Mouse (Mus musculus) limb, embryonic 10.5 days (tissue): Measurements from ENCODE around the gene Tor4a. TPM values are rescaled to one million over a fixed set of nuclear protein-coding genes. Genes with fewer than 3 reads are reported as not detected.

Experiments used
- DNase-seq: peaks from one replicate; pipeline ENCODE4 v3.0.0-alpha.2; 2017; ENCODE audit warnings: low spot score
- H3K27ac ChIP-seq: fragments of 300-500 bp; sonication (generic); 2 replicates; pipeline ENCODE4 v1.5.1; 2016; ENCODE audit warnings: mild to moderate bottlenecking
- H3K27me3 ChIP-seq: fragments of 300-500 bp; sonication (generic); 2 replicates; pipeline ENCODE4 v1.6.1; 2016; ENCODE audit warnings: low read depth, mild to moderate bottlenecking; ENCODE audit not compliant: poor library complexity, severe bottlenecking
- H3K36me3 ChIP-seq: fragments of 300-500 bp; sonication (generic); 2 replicates; pipeline ENCODE4 v1.6.1; 2016; ENCODE audit warnings: mild to moderate bottlenecking, moderate library complexity
- H3K4me1 ChIP-seq: fragments of 300-500 bp; sonication (generic); 2 replicates; pipeline ENCODE4 v1.6.1; 2016
- H3K4me3 ChIP-seq: fragments of 300-500 bp; sonication (generic); 2 replicates; pipeline ENCODE4 v1.5.1; 2016; ENCODE audit warnings: mild to moderate bottlenecking, moderate library complexity
- H3K9me3 ChIP-seq: fragments of 300-500 bp; sonication (generic); replicated peaks from 2 replicates; pipeline ENCODE4 v1.6.1; 2016; ENCODE audit warnings: mild to moderate bottlenecking
- WGBS: fragments of 180-500 bp; shearing (Covaris S2); methylation state at CpG from one replicate; pipeline ENCODE4 v1.1.7; 2016; 5-methylcytosine and 5-hydroxymethylcytosine counted together
- polyA plus RNA-seq: library from polyadenylated mRNA; unstranded; fragments of >200 nt; fragmentation: Nextera tagmentation; extraction: Ambion mirVana; gene quantifications from 2 replicates; pipeline ENCODE4 v1.2.1, GENCODE M21; 2016

Tor4a gene
- polyA plus RNA-seq = 3.2 TPM in 2 replicates

- WGBS = 12% methylated on average over 8 of the region's 8 CpGs
- peak within 1 kb of the TSS; percentile 47; the same call in 1 of the 2 replicates for H3K27ac ChIP-seq
- H3K9me3 ChIP-seq = no peaks in the 10 kb centered on the region
- peaks cover 41% of the 10 kb centered on the region for H3K27me3 ChIP-seq
- peak; percentile 43 for DNase-seq
- peaks cover 45% of the 10 kb centered on the region for H3K4me1 ChIP-seq
- H3K4me3 ChIP-seq = peak within 1 kb of the TSS; percentile 40
- peaks cover 36% of the 10 kb centered on the region for H3K36me3 ChIP-seq
Measured at GRCm38 (mm10) chr2:25196172-25196954, at the start of gene Tor4a. Gene Tor4a, minus strand, starts transcription at chr2:25196886.

GRCm38 (mm10) chr2:25244144-25244543 lies 47.5 kb upstream of the Tor4a start:
- DNase-seq = no peak
- H3K27ac ChIP-seq = no peak overlapping the region
- H3K36me3 ChIP-seq = peaks cover 43% of the 10 kb centered on the region
- no peak overlapping the region for H3K4me3 ChIP-seq
- 87% methylated on average over 4 of the region's 4 CpGs for WGBS
- H3K27me3 ChIP-seq = peaks cover 39% of the 10 kb centered on the region
- peaks cover 31% of the 10 kb centered on the region for H3K4me1 ChIP-seq
- H3K9me3 ChIP-seq = no peaks in the 10 kb centered on the region

DNA sequence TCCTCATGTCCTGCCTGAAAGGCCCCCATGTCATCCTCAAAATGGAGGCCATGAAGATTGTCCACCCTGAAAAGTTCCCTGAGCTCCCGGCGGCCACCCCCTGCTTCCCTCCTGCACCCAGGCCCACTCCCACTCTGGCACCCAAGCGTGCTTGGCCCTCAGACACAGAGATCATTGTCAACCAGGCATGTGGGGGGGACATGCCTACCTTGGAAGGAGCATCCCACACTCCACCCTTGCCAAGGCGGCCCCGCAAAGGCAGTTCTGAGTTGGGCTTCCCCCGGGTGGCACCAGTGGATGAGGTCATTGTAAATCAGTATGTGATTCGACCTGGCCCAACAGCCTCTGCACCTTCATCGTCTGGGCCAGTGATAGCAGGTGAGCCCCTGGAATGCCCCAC lies 46.7 kb upstream of the Tor4a start:
- H3K27ac ChIP-seq = peak overlapping the region; percentile 47; the same call in 1 of the 2 replicates
- H3K27me3 ChIP-seq = peaks cover 44% of the 10 kb centered on the region
- H3K36me3 ChIP-seq = peaks cover 35% of the 10 kb centered on the region
- H3K4me1 ChIP-seq = peaks cover 31% of the 10 kb centered on the region
- 72% methylated on average over 8 of the region's 8 CpGs for WGBS
- no peak for DNase-seq
- H3K9me3 ChIP-seq = no peaks in the 10 kb centered on the region
- peak overlapping the region; percentile 63 for H3K4me3 ChIP-seq

DNA sequence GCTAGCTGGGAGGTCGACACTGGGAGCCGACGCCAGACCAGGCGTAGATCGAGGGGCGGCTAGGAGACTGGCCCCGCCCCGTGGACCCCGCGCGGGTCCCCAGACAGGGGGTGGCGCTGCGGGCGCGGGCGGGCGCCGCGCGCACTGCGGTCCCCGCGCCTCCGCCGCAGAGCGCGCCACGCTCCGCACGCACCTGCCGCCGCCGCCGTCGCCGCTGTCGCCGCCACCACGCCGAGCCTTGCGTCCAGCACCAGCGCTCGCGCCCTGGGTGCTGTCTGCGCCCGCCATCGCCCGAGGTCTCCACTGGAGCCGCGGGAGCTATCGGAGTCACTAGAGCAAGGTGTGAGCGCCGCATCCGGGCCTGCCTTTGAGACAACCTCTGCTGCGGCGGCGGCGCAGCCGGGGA lies 45.4 kb upstream of the Tor4a start, which contains the start of the genes Rnf208 and Cysrt1:
TSS of gene Rnf208 (plus strand) at position 155 of the 406 bp plus-strand sequence.
TSS of gene Cysrt1 (minus strand) at position 352 of the 406 bp plus-strand sequence.
- peaks cover 31% of the 10 kb centered on the region for H3K4me1 ChIP-seq
- DNase-seq = peak; percentile 43
- peaks cover 22% of the 10 kb centered on the region for H3K36me3 ChIP-seq
- WGBS = under 1% methylated on average over 59 of the region's 59 CpGs
- H3K27me3 ChIP-seq = peaks cover 48% of the 10 kb centered on the region
- H3K27ac ChIP-seq = peak within 1 kb of the TSS; percentile 71
- no peaks in the 10 kb centered on the region for H3K9me3 ChIP-seq
- peak within 1 kb of the TSS; percentile 63 for H3K4me3 ChIP-seq

GRCm38 (mm10) chr2:25241438-25241775 lies 44.7 kb upstream of the Tor4a start:
- peaks cover 34% of the 10 kb centered on the region for H3K4me1 ChIP-seq
- H3K4me3 ChIP-seq = peak overlapping the region; percentile 63
- peaks cover 51% of the 10 kb centered on the region for H3K27me3 ChIP-seq
- H3K27ac ChIP-seq = no peak overlapping the region; the same call in 1 of the 2 replicates
- peaks cover 15% of the 10 kb centered on the region for H3K36me3 ChIP-seq
- H3K9me3 ChIP-seq = no peaks in the 10 kb centered on the region
- no peak for DNase-seq
- 24% methylated on average over 6 of the region's 6 CpGs for WGBS

GRCm38 (mm10) chr2:25240723-25241437 lies 44.2 kb upstream of the Tor4a start:
- no peaks in the 10 kb centered on the region for H3K9me3 ChIP-seq
- WGBS = 2% methylated on average over 29 of the region's 29 CpGs
- peaks cover 56% of the 10 kb centered on the region for H3K27me3 ChIP-seq
- peak overlapping the region; percentile 71 for H3K27ac ChIP-seq
- DNase-seq = peak; percentile 79
- H3K36me3 ChIP-seq = peaks cover 10% of the 10 kb centered on the region
- peaks cover 34% of the 10 kb centered on the region for H3K4me1 ChIP-seq
- peak overlapping the region; percentile 63 for H3K4me3 ChIP-seq

- H3K4me3 ChIP-seq = peak overlapping the region; percentile 63
- no peaks in the 10 kb centered on the region for H3K9me3 ChIP-seq
- 46% methylated on average over 8 of the region's 8 CpGs for WGBS
- peaks cover 34% of the 10 kb centered on the region for H3K4me1 ChIP-seq
- peaks cover 62% of the 10 kb centered on the region for H3K27me3 ChIP-seq
- H3K36me3 ChIP-seq = peaks cover 4% of the 10 kb centered on the region
- peak overlapping the region; percentile 71; the same call in 1 of the 2 replicates for H3K27ac ChIP-seq
- DNase-seq = no peak
Measured at GRCm38 (mm10) chr2:25240310-25240709, 43.6 kb upstream of the Tor4a start.

GRCm38 (mm10) chr2:25239766-25240165 lies 43.1 kb upstream of the Tor4a start:
- Histone ChIP-seq H3K36me3 (no peaks in the 10 kb centered on the region), H3K4me1 (peaks cover 34% of the 10 kb centered on the region), H3K4me3 (no peak overlapping the region), H3K27me3 (peaks cover 67% of the 10 kb centered on the region), H3K27ac (no peak overlapping the region), H3K9me3 (no peaks in the 10 kb centered on the region)
- DNase-seq = no peak
- 87% methylated on average over 3 of the region's 3 CpGs for WGBS

- no peak for DNase-seq
- Histone ChIP-seq H3K4me3 (no peak overlapping the region), H3K27ac (no peak overlapping the region), H3K4me1 (peaks cover 33% of the 10 kb centered on the region), H3K27me3 (peaks cover 54% of the 10 kb centered on the region), H3K36me3 (no peaks in the 10 kb centered on the region), H3K9me3 (no peaks in the 10 kb centered on the region)
Measured at GRCm38 (mm10) chr2:25238106-25238505, 41.4 kb upstream of the Tor4a start.

- no peak overlapping the region for H3K27ac ChIP-seq
- H3K4me3 ChIP-seq = no peak overlapping the region
- 68% methylated on average over 4 of the region's 4 CpGs for WGBS
- H3K9me3 ChIP-seq = no peaks in the 10 kb centered on the region
- peaks cover 53% of the 10 kb centered on the region for H3K27me3 ChIP-seq
- no peak for DNase-seq
- H3K4me1 ChIP-seq = peaks cover 27% of the 10 kb centered on the region
- H3K36me3 ChIP-seq = no peaks in the 10 kb centered on the region
Measured at GRCm38 (mm10) chr2:25237522-25237921, 40.8 kb upstream of the Tor4a start.

DNA sequence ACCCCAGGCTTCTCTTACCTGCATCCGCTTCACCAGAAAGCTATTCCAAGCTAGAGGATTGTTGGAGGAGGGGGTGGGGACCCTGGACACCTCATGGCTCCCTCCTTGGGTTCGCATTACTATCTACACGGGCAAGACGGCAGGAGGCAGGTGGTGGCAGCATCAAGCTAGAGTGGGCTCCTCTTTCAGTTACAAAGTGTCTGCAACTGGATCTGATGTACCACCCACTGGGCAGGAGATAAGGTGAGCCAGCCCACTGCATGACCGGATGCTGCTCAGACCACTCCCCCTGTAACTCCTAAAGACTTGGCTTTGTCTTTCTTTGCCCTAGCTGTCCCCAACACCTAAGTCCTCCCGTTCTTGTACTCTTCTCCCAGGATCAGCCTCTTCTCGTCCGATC lies 39.9 kb upstream of the Tor4a start, which contains the start of gene Rnf224:
TSS of gene Rnf224 (minus strand) at position 174 of the 400 bp plus-strand sequence.
- 36% methylated on average over 8 of the region's 8 CpGs for WGBS
- no peak within 1 kb of the TSS for H3K27ac ChIP-seq
- H3K4me1 ChIP-seq = peaks cover 18% of the 10 kb centered on the region
- DNase-seq = no peak
- peaks cover 53% of the 10 kb centered on the region for H3K27me3 ChIP-seq
- no peak within 1 kb of the TSS for H3K4me3 ChIP-seq
- no peaks in the 10 kb centered on the region for H3K36me3 ChIP-seq
- no peaks in the 10 kb centered on the region for H3K9me3 ChIP-seq

GRCm38 (mm10) chr2:25234551-25235220 lies 38.0 kb upstream of the Tor4a start:
- Histone ChIP-seq H3K9me3 (no peaks in the 10 kb centered on the region), H3K4me1 (peaks cover 3% of the 10 kb centered on the region; the same call in 1 of the 2 replicates), H3K27me3 (peaks cover 57% of the 10 kb centered on the region), H3K36me3 (no peaks in the 10 kb centered on the region), H3K4me3 (no peak overlapping the region), H3K27ac (no peak overlapping the region)
- 76% methylated on average over 5 of the region's 5 CpGs for WGBS
- DNase-seq = no peak
